Mouse (Mus musculus): ENCODE results near the gene Bub1b.

DNA sequence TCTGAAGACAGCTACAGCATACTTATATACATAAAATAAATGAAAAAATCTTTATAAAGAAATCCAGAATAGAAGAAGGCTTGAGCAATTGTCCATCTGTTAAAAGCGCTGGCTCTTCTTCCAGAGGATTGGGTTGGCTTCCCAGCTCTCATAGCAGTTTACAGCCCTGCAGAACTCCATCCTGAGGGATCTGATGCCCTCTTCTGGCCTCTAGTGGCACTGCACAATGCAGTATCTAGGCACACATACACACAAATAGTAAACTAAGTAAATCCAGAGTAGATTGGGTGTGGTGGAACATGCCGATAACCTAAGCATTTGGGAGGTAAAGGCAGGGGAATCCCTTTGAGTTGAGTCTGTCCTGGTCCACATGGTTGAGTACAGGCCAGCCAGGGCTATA, 8.0 kb downstream of the Bub1b start:
- TF ChIP-seq CTCF (IDR thresholded peaks at IDR 0.05; ENCODE audit: low read depth): peak; percentile 87
- TF ChIP-seq EP300 (IDR thresholded peaks at IDR 0.05; ENCODE audit: low read depth): no peak

Measured in liver, postnatal 0 days (tissue).